Mouse (Mus musculus) cerebellum, adult (tissue): ENCODE measurements around the gene Gm20388.
A peak's percentile ranks its signal among the peaks of the same experiment; 100 is the strongest.

Source experiments
- ATAC-seq: cut with Nextera tagmentation; 2 replicates; pipeline ENCODE4 v1.9.2; 2017; ENCODE audit warnings: mild to moderate bottlenecking, moderate library complexity, mixed read lengths; ENCODE audit not compliant: insufficient number of reproducible peaks, low FRiP score, low TSS enrichment

Gene Gm20388

DNA sequence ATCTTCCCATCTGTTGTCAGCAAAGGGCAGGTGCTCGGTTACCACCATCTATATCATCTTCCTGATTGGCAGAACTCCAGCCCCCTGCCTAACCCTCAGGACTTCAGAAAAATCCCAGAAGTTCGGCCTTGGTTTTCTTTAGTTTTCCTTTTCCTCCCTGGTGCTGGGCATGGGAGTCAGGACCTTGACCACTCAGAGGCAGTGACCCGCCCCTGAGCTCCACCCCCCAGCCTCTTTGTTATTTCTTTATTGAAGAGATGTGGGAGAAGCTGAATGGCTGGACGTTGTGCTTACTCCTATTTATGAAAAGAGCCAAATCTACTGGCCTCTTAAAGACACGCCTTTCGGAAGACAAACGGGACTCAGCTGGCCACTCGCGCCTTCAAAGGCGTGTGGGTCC, 202.7 kb downstream of the Gm20388 start:
- 0 out of 2 replicates have a peak, but pooled peaks have one; percentile 10 for ATAC-seq

DNA sequence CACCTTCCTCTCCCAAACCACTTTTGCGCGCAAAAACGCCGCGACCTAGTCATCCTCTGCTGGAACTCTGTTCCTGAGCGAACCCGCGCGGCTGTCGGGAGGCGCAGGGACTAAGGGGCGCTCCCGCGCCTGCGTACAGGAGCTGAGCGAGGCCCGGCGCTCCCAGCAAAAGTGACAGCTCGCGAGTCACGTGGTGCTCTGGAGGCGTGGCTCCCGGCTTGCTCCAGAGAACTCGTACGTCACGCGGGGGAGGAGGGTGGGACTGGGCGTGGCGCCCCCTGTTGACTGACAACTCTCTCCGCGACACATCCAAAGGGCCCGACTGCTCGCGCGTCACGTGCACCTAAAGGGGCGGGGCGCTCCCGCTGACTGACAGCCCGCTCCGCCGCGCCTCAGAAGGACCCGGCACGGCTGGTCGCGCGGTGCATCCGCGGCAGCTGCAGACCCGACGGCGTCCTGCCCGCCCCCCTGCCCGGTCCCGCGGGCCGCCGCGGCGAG, 203.2 kb downstream of the Gm20388 start, which contains the start of gene 6430548M08Rik:
6430548M08Rik (plus strand) TSS at position 395 of the 498 bp plus-strand sequence.
- ATAC-seq = peak; percentile 86

DNA sequence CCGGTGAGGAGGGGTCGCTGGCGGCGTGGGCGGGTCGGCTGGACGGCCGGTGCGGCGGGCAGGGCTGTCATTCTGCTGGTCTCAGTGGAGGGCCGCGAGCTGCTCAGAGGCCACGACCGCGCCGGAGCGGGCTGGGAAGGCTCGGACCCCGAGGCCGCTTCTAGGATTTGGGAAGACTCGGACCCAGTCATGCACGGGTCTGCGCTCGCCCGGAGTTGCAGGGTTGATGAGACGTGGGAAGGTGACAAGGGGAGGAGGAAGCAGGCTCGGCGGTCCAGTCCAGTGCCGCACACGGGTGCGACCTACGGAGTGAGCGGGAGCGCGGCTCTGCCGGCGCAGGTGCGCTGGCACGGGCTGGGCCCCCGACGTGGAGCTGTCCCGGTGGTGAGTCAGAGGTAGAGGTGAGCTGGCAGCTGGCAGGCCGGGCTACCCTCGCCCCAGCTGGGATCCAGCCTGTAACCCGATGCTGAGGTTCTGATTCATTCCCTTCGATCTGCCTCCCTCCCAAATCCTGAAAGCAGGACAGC, 203.7 kb downstream of the Gm20388 start:
- ATAC-seq = peak; percentile 57

DNA sequence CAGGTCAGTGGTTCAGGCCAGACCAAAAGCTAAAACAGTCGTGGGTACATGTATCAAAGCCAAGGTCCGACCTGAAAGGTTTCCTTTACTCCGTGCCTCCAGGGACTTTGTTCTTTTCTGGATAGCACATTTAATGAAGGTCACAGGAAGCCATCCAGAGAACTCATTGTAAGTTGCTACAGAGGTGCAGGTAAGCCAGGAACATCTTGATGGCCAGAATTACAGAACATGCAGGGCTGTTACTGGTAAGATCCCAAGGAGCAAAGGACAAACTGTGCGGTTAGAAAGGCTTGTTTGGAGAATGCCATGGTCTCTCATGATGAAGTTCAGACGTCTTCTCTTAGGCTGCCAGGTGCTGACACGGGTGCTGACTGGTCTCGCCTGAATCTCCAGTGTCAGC, 206.0 kb downstream of the Gm20388 start:
- no peak for ATAC-seq

DNA sequence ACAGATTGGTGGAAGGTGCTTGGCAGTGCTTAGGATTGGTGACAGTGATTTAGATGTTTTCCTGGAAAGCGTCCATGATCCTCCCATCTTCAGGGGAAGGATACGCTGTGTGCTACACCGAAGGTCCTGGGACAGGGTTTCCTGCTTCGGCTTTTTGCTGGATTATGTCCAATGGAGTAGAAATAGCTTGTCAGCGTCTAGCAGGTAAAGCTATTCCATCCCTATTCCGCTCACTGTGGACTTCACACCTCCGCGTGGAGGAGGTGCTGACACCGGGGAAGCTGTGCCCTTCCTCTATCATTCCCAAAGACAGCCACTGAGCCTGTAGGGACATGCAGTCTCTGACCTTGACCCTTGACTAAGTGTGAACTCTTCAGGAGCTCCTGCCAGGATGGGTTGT, 207.5 kb downstream of the Gm20388 start:
- no peak for ATAC-seq

DNA sequence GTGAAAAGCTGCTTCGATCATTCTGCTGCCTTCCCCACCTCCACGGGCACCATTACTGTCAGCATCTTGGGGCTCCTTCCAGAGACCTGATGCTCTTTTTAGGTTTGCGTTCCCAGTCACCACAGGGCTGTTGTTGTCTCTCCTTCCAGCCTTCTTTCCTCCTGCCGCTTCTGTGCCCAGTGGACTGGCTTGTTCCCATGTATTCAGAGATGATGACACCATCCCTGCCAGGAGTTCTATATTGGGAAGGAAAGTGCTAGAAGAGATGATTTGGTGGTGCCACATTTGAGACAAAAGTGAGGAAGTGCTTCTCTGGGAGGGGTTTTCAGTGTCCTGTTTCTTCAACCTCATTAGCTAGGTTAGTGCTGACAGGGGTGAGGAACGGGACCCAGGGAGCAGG, 208.2 kb downstream of the Gm20388 start:
- no peak for ATAC-seq

DNA sequence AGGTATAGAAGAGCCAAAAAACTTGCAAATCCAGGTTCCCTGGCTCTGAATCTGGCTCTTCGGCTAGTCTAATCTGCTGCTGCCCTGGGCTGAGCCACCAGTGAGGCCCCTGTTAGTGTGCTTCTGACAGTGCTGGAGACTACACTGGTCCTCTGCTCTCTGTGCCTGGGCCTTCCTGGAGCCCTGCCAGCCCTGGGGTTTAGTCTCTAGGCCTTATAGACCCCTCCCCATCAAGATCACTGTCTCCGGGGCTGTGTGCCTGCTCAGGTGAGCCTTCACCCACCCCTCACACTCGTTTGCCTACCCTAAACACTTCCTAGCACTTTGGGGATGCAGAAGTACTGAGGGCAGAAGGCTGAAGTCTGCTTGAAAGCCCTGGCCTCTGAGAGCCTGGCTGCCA, 208.8 kb downstream of the Gm20388 start:
- ATAC-seq = no peak

DNA sequence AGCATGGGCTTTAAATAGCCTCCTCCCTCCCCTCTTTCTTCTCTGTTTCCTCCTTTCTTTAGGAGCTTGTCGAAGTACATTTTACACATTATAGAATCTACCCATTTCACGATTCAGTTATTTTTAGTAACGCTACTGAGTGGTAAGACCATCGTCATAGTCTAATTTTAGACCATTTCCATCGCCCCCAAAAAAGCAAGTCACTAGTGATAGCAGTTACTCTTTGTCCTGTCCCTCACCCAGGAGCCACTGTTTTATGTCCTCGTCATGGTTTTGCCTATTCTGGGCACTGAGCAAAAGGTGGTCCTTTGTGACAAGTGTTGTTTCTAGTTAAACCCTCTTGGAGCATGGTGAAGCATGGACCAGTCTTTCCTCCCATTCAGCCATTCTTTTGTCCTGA, 209.3 kb downstream of the Gm20388 start:
- ATAC-seq = no peak

DNA sequence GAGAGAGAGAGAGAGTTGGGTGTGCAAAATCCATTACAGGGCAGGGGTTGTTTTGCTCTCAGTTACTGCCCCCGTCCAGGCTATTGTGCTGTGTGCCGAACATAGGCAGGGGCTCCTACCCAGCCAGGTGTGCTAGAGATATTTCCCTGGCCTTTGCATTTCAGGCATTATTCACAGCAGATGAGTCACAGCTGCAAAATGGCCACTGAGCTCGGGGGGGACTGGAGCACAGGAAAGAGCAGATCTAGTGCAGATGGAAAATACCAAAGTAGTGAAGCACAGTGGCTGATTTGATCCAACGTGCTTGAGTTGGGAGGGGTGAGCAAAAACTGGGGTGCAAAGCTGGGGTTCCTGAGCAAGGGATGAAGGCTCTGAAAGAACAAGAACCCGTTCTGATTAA, 210.3 kb downstream of the Gm20388 start:
- ATAC-seq = no peak

DNA sequence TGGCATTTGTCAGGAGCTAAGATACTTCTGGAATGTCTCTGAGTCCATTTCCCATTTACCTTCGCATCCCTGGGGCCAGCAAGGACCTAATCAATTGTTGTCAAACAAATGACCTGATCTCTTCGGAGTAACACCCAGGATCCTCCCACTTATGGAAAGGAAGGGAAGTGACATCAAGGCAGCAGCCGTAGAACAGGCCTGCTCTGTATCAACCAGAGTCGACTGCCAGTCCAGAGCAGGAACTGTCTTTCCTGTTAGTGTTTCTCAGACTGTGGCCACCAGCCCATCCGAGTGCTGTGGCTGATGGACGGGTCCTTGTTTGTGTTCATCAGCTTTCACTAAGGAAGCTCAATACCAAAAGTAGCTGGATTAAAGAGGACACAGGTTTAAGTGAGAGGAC, 213.6 kb downstream of the Gm20388 start:
- no peak for ATAC-seq

DNA sequence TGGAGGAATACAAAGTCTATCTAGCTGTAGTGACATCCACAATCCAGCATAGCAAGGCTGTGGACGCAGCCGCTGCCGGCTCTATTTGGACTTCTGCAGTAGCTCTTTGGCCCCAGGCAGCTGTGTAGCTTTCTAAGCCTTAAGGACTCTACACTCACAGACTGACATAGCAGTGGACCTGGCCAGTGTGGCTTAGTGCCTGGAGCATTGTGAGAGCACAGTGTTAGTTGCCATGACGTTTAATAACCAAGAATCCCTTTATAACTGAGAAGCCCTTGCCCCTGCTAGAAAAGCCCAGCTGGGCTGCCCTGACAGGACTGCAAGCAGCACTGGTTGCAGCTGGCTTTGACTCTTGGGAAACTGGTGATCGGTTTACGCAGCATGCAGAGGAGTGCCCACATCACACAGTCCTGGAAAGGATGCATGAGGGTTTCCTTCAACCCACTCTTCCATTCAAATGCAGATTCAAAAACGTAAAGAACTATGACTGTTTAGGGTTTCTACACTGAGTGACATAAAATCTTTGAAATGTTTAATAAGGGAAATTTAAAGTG, 214.3 kb downstream of the Gm20388 start:
- no peak for ATAC-seq

DNA sequence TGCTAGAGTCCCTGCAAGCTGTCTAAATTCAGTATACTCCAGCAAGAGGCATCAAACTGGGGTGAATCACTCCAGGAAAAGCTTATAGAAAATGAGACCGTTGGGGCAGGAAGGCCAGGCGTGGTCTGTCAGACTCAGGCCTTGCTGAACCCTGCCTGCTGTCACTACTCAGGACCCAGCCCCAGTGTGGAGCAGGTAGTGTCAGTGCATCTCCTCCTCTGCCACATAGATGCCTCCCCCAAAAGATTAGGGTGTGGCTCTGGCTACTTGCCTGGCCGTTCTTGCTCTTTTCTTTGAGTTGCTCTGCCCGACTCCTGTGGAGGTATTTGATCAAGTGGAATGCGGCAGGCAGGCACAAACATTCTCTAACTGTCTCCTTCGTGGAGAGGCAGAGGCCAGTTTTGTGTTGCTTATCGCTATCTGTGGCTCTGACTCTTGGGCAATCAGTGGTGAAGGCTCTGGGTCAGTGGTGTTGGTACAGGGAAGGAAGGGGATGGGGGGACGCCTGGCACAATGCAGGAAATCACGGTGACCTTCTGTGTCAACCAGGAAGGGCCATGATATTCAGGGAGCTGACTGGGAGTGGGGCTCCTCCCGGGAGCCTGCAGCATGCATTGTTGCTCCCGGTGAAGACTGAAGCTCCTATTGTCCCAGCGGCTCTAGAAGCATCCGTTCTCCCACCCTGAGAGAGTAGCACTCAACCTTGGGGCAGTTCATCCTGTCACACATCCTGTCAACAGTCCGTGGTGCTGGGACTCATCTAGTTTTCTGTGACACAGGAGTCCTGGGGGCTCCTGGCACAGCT, 215.9 kb downstream of the Gm20388 start:
- ATAC-seq = no peak

DNA sequence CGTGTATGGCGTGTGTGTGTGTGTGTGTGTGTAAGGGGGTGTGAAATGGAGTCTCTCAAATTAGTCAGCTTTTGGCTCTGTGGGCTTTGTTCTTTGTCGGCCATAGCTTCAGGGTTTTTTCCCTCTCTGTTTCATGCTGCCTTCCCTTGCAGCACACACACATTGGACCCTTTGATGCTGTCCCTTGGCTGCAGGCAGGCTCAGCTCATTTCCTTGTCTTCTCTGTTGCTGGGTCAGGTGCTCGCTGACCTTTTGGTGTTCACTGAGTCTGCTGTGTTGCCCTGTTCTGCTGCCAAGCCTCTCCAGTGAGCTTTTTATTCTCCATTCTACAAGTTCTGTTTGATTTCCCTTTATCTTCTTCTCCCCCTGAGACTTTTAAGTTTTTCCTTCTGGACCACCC, 218.9 kb downstream of the Gm20388 start:
- no peak for ATAC-seq

DNA sequence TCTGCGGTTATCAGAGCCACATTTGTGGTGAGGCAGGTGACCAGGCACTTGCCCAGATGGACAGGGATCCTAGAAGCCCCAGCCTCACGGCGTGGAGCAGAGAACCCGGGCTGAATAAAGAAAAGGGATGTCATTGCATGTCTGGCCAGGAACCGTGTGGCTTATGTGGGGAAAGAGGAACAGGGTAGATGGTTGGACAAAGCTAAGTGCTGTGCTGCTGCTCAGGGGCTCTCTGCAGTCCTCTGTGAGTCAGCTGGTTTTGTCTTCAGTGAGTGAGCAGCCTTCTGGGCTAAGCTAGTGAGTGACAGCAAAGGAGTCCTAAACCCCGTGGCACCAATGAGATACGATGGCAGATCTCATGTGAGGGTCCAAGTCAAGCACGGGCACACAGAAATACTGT, 220.5 kb downstream of the Gm20388 start:
- ATAC-seq = no peak

DNA sequence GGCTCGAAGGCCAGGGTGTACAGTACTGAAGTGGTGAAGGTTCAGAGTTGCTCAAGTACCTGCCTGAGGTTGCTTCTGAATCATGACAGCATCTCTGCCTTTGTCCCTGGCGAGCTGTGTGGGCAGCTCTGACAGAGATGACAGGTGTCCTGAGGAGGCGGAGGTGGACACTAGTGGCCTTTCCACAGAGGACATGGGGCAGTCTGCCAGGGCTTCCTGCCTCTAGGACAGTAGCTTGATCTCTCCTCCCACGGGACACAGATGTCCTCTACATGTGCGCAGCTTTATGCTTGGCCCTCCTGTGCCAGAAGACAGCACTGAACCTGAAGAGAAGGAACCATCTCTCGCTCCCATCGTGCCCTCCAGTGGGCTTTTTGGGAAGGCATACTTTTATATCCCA, 222.5 kb downstream of the Gm20388 start:
- peak; percentile 82 for ATAC-seq

DNA sequence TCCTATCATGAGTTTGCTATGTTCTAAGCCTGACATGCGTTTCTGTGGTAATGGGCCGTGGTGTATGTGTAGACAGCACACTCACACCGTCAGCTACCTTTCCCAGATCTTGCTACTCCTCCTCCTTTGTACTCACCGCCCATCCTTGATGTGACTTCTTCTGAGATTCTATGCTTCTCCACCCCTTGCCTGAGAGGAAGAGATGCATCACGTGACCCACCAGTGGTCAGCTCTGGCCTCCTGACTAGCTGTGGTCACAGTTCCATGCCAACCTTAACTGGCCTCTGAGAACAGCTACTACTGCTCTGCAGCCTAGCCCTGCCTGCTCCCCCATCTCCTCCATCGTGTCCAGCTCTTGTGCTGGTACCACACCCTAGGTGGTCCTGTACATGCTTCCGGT, 225.0 kb downstream of the Gm20388 start:
- ATAC-seq = no peak

DNA sequence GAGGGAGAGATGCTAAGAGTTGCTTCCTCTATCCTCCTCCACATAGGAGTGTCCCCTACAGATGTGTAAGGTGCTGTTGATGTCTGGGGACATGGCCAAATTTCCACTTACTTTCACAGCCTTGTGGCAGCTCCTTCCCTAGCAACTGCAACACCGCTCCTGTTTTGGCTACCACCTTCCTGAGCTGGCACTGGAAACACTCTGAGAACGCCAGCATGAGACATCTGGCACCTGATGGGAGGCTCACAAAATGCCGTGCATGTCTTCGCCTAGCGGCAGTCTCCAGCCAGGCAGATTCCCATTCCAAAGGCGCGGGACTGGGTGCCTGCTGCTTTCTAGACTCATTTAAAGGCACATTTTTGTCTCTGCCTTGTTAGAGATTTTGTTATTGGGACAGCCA, 226.0 kb downstream of the Gm20388 start:
- no peak for ATAC-seq

DNA sequence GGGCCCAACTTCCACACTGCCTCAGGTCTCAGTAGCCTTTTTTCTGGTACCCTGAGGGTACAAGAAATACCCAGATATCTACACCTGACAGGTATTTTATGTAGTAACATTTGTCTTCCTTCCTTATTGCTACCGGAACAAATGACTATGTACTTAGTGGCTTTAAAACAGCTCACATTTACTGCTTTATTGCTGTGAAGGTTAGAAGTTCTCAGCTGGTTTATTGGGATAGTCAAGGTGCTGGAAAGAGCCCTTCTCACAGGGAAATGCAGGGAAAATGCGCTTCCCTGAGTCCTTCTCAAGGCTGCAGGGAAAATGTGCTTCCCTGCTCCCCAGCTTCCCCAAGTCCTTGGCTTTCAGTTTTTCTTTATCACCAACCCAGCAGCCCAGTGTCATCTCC, 228.3 kb downstream of the Gm20388 start:
- no peak for ATAC-seq

DNA sequence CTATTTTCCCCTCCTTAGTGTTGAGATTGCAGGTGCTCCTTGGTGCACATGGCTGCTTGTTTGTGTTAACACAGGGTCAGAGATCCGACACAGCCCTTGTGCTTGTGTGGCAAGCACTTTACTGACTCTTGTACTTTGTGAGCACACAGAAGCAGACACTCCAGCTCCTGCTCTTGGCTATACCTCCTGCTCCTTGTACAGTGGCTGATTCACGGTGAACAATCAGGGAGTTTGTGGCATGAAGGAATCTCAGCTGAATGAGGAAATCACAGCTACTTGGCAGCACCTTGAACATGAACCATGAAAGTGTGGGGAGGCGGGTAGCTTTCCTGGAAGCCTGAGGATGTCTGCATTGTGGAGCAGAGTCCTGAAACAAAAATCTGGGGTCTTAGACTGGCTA, 230.1 kb downstream of the Gm20388 start:
- ATAC-seq = no peak

DNA sequence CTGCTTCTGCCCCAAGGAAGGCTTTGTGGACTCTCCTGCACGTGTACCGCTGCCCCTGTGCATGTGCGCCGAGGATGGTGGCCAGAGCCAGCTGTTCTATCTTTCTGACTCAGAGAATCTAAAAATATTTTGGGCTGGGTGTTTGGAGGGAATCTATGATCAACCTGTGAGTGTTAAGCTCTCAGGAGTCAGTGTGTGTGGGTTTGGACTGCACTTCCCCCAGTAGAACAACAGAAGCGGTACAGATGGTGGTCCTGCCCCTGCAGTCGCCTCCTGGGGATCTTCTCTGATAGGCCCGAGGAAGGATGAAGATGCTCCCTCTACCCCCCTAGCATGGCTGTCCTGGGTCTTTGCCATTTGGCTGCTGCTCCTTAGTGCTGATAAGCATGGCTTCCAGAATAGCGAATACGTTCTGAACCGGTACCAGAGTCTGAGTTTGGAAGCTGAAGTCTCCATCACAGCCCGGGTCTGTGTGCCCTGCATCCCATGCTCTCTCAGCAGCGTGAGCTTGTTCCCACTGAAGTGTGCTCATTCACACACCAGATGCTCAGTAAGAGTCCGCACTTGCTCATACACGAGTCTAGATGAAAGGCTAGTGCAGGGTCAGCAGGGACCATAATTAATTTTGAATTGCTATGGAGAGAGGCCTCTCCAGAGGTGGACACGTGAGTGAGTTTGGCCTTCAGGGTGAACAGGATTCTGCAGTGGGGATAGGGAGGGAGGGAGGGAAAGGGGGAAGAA, 233.4 kb downstream of the Gm20388 start:
- 0 out of 2 replicates have a peak, but pooled peaks have one; percentile 2 for ATAC-seq
